Mouse (Mus musculus) large intestine, adult 2 months (tissue): ENCODE measurements around the gene Upf1. TPM values are rescaled to one million over a fixed set of nuclear protein-coding genes. Genes with fewer than 3 reads are reported as not detected.

Experiments
- DNase-seq: peaks from one replicate; pipeline ENCODE4 v3.0.0-alpha.2; 2012; ENCODE audit warnings: low read depth, low spot score
- WGBS: fragments of 180-500 bp; shearing (Covaris S2); methylation state at CpG from one replicate; pipeline ENCODE4 v1.1.7; 2018; 5-methylcytosine and 5-hydroxymethylcytosine counted together
- polyA plus RNA-seq: library from polyadenylated mRNA; depleted of rRNA; stranded (reverse); fragments of >200 nt; gene quantifications from 2 replicates; pipeline ENCODE4 v1.2.3, GENCODE M21; 2012

Upf1 gene
- polyA plus RNA-seq, 1 experiment: 24.5 TPM

DNA sequence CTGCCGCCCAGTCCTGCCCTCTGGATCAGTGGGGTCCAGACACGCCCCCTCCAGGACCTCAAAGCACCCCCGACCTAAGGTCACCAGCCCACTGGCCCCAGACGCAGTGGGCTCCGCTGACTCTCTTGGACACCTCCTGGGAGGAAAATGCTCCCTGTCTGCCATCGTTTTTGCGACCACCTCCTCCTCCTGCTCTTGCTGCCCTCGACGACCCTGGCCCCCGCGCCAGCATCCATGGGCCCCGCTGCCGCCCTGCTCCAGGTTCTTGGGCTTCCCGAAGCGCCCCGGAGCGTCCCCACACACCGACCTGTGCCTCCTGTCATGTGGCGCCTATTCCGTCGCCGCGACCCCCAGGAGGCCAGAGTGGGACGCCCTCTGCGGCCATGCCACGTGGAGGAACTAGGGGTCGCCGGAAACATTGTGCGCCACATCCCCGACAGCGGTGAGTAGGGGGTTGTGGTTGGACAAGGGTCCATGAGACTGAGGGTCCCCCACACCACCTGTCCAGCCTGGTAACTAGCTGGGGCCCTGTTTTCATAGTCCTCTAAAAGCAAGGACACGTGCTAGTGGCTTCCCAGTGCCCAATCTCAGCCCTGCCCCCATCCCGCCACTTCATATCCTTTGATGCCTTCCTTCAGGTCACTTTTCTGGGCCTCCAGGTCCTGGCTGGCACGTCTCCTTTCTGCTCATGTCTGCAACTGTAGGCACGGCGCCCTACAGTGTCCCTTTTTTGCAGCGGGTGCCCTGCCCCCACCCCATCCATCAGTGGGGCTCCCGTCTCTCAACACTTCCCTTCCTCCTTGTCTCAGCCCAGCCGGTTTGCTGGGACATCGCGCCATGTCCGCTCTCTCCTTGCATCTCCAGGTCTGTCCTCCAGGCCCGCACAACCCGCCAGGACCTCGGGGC is 23.0 kb downstream of the Upf1 start:
- DNase-seq: no peak
- 36% methylated on average over 45 of the region's 45 CpGs for WGBS

DNA sequence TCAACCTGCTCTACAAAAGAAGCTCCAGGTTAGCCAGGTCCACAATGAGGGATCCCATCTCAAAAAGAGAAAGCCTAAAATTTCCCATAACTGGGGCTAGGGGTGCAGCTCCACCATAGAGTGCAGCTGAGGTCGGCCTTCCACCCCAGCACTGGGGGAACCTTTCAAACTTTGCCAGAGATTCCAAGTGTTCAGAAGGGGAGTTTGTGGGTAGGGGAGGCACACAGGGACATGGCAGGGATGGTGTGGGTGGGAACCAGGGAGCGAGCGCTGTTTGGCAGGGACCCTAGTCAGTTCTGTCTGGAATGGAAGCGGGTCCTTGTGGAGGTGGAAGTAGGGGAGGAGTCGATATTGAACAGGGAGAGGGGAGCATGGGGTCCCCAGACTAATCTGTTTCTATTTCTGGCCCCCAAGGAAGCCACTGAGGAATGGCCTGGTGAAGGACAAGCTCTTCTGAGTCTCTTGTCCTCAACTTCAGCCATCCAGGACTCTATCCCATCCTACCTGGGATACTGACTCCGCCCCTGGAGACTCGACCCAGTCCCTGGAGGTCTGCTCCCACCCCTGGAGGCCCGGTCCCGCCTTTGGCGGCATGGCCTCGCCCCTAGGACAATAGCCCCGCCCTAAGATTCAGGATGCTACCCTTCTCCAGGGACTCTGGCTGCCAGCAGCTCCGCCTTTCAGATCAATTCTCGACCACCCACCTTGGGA is 23.8 kb downstream of the Upf1 start, which contains the start of gene Gdf1:
Gene Gdf1, plus strand, starts transcription at position 694 of the 711 bp plus-strand sequence.
- no peak for DNase-seq
- 40% methylated on average over 14 of the region's 14 CpGs for WGBS

DNA sequence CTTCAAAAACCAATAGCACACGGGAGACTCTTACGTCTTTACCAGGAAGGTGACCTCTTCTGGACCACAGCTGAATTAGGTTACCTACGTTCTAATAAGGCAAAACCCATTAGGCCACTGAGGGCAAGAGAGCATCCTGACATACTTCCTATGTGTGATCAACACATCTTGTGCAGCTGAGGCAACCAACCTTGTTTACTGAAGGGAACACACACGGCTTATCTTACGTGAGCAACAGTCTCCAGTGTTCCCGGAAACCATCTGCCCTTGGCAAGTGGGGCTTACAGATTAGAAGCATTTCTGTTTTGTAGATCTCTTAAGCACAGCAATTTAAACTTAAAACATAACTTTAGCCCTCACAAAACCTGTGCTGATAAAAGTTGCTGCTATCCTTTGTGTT is 25.6 kb downstream of the Upf1 start:
- no peak for DNase-seq
- WGBS: 88% methylated on average over 6 of the region's 6 CpGs

DNA sequence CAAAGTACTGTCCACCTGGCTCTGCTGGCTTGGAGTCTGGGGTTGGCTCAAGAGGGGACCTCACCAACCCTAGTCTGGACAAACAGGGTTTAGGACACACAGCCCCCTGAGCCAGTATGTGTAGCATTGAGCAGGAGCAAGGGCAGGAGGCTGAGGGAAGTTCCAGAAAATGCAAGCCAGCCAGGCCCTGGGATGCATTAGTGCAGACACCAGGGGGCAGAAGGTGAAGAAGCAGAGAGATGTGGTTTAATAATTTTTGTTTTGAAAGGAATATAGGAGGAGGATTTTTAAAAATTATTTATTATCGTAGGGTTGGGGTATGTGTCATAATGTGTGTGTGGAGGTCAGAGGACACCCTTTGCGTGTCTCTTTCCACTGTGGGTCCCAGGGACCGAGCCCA is 29.4 kb downstream of the Upf1 start:
- 86% methylated on average over 3 of the region's 3 CpGs for WGBS
- DNase-seq: no peak

DNA sequence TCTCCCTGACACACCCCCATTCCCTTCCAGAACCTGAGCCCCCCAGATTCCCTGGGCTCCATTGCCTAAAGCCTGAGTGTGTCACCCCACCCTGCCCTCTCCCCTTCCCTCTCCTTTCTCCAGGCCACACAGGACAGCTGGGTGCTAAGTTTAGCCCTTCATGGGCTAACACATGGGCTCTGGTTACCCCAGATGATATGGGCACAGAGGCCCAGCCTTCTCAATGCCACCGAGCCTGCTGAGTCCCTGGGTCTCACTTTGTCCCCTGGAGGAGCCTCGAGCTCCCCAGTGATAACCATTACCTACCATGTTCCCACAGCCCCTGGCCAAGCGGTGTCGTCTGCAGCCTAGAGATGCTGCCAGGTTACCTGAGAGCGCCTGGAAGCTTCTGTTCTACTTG is 35.2 kb downstream of the Upf1 start:
- WGBS: 78% methylated on average over 5 of the region's 5 CpGs
- DNase-seq: no peak

DNA sequence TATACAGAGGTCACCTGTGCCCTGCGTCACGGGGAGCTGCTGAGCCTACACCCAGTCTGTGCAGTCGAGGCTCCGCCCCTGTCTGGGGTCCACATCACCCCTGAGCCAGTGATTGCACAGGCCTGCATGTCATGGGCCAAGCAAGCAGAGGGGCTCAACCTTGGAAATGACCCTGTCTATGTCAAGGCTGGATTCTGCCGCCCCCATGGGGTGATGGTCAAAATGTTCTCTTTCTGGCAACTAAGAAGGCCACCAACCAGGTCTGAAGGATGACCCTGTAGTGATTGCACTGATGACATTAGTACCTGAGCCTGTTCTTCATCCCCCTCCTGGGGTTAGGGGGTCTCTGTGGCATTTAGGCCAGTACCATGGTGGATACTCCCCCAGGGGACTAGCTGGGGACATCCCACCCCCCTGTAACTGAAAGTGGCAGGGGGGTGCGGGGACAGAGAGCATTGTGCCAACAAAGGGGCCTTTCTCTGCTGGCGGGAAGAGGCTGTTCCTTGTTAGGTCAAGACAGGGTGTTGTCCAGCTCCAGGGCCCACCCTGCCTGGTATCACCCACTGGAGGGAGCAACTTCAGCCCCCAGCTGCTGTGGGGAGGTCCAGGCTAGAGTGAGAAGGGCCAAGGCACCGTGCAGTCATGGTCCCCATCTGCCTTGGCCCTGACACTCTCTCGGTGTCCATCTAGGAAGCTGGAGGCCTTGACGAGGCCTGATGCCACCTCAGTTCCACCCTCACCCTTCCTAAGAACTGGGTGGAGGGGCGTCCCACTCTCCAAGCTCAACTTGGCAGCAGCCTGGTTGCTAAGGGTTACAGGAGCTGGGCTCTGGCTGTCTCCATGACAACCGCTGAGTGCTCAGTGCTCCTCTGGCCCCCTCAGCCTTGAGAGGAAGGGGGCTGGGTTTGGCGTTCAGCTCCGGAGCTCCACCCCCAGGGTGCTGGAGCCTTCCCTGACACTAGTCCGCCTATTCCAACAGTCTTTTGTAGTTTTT is 36.3 kb downstream of the Upf1 start:
- 25% methylated on average over 15 of the region's 15 CpGs for WGBS
- no peak for DNase-seq

DNA sequence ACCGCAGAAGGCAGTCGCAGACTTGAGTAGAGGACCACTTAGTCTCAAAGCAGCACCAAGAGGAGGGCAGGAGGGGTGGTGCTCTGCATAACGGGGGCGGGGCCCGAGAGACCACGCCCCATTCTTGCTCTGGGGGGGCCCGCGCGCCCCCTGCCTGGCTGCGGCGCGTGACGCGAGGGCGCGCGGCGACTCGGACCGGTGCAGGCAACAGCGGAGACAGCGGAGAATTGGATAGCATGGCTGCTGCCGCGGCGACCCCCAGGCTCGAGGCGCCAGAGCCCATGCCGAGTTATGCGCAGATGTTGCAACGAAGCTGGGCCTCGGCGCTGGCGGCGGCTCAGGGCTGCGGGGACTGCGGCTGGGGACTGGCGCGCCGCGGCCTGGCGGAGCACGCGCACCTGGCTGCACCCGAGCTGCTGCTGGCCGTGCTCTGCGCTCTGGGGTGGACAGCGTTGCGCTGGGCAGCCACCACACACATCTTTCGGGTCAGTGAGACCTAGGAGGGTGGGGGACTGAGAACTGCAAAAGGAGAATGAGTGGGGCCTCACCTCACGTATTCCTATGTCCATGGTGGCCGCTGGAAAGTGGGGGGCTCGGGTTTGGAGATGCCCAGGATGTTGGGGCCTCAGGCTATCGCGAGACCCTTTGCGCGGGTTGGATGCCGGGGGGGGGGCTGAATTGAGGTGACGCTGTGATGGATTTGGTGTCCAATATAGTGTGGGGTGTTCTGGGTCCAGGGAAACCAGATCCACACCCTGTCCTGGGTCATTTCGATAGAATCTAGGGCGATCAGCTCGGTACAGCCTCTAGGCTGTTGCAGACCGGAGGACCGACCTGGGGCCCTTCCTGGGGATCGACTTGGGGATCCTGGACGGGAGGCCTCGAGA is 37.2 kb downstream of the Upf1 start, which contains the start of gene Cers1:
Gene Cers1, plus strand, starts transcription at position 152 of the 887 bp plus-strand sequence.
- 4% methylated on average over 66 of the region's 66 CpGs for WGBS
- DNase-seq: no peak

DNA sequence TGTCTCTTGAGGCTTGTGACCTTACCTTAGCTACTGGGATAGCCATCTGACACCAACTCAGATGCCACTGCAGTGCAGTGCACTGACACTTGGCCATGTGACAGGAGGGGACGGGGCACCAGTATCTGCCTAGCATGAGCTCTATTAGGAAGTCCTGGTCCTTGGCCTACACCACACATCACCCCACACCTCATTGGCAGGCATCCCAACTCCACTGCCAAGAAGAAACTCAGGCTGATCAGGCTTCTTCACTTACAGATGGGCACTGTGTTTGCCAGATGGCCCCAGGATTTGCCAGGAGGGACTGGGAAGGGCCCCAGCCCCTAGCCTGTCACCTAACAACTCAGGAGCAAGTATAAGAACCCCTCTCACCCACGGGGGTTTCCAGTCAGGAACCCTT is 39.7 kb downstream of the Upf1 start:
- DNase-seq: no peak
- WGBS: 66% methylated on average over 2 of the region's 2 CpGs

DNA sequence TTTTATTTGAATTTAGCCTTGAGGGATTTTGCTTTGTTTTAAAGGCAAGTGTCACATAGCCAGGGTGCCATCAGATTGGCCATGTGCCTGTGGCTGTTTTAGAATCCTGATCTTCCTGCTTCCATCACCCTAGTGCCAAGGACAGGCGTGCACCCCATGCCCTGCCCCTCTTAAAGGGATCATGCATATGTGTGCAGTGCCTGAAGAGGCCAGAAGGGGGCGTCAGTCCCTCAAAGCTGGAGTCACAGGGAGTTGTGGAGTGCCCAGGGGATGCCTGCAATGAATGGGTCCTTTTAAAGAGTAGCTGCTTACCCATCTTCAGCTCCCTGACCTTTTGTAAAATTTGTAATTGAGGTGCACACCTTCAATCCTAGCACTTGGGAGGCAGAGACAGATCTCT is 43.8 kb downstream of the Upf1 start:
- WGBS: 27% methylated on average over 2 of the region's 2 CpGs
- no peak for DNase-seq

DNA sequence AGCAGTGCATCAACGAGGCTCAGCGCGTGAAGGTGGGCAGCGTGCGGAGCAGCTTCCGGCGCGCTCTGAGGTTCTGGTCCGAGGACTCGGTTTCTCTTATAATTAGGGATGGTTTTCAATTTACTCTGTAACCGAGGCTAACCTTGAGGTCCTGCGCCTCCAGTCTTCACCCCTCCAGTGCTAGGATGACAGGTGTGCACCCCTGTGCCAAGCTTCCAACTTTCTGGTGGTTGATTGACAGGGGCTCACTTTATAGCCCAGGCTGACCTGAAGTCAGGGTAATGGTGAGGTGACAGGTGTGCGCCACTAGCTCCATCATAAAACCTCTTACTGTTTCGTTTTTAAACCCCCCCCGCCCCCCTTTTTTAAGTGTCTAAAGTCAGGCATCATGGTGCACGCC is 50.2 kb downstream of the Upf1 start:
- DNase-seq: no peak
- WGBS: under 1% methylated on average over 16 of the region's 16 CpGs

DNA sequence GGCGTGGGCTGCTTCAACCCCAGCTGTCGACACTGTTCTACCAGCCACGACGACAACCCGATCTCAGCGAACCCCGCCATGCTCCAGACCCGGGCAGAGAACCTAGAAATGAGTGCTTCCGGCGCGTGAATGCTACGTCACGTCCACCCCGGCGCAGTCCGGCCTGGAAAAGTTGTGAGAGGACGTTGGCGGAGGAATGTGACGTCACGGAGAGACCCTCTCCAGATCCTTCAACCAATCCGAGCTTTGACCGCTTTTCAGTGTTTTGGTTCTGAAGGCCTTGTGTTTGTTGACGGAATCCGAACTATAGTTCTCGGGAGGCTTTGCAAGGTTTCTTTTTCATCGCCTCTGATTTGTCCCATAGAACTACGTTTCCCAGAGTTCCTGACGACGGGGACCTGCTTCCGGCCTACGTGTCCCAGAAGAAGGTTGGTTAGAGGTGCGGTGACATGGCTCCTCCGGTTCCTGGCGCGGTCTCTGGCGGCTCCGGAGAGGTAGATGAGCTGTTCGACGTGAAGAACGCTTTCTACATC is 50.7 kb downstream of the Upf1 start, which contains the start of the genes Ddx49 and Cope:
Gene Ddx49, minus strand, starts transcription at position 132 of the 533 bp plus-strand sequence.
Gene Cope, plus strand, starts transcription at position 161 of the 533 bp plus-strand sequence.
- WGBS: under 1% methylated on average over 40 of the region's 40 CpGs
- DNase-seq: peak; percentile 57

DNA sequence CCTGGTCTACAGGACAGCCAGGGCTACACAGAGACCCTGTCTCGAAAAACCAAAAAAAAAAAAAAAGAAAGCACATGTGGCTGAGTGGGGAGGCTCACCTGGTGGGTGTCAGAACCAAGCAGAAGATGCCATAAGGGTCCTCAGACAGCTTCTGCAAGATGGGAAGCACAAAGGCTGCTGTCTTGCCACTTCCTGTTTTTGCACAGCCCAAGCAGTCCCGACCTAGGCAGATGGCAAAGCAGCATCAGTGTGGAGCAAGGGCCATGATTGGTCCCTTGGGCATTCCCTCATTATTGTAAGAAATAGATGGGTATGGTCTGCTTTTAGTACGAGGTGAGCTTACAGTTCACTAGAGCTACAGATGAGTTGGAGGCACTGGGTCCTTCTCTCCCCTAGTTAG is 52.2 kb downstream of the Upf1 start:
- DNase-seq: no peak
- 70% methylated on average over 3 of the region's 3 CpGs for WGBS

DNA sequence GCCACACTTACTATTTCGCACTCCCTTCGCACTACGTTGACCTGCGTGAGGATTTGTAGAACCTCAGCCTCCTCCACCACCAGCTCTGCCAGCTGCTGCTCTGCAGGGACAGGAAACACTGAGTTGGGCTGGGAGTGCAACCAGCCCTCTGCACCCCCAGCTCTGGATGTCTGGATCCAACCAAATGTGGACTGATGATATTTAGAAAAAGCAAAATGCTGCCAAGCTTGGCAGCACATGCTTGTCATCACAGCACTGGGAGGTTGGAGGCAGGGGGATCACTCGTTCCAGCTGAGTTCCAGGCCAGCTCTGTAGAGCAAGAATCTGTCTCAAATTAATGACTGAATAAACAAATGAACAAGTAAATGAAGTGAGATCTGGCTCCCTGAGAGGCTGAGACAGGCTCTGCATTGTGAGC is 59.1 kb downstream of the Upf1 start:
- WGBS: 65% methylated on average over 5 of the region's 5 CpGs
- DNase-seq: no peak

DNA sequence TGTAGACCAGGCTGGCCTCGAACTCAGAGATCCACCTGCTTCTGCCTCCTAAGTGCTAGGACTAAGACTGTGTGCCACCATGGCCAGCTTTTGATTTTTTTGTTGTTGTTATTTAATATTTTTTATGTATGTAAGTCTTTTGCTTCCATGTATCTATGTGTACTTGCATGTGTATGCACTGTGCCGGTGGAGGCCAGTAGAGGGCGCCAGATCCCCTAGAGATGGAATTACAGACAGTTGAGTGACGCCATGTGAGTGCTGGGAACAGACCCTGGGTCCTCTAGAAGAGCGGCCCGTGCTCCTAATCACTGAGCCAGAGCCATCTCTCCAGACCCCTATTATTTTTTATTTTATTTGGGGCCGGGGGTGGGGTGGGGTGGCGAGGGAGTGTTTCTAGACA is 66.3 kb downstream of the Upf1 start:
- WGBS: 92% methylated on average over 8 of the region's 8 CpGs
- no peak for DNase-seq

DNA sequence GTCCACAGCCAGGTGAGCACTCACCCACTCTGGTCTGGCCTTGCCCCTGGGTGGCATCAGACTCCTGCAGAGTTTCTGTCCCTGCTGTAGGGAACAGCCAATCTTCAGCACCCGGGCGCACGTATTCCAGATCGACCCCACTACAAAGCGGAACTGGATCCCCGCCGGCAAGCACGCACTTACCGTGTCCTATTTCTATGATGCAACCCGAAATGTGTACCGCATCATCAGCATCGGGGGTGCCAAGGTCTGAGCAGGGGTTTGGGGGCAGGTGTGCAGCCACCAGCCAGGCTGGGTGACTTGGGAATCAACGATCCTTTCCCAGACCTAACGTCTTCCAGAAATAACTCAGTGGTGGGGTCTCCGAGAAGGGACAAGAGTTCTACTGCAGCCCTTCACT is 67.8 kb downstream of the Upf1 start:
- no peak for DNase-seq
- 96% methylated on average over 15 of the region's 15 CpGs for WGBS

DNA sequence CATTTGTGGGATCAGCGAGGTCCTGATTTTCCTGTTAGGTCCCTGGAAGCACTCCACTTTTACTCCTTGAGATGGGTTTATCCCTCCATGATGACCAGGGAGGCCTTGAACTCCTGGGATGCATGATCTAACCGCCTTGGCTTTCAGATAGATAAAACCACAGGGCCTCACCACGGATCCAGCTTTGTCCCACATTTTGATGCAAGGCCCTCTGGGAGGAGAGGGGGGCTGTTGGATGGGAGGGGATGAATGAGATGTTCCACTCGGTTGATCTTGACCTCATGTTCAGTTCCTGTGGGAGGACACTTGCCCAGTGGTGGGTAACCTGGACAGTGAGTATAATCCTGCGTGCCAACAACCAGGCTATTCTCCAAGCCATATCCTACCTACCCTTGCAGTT is 68.7 kb downstream of the Upf1 start:
- 80% methylated on average over 5 of the region's 5 CpGs for WGBS
- no peak for DNase-seq

DNA sequence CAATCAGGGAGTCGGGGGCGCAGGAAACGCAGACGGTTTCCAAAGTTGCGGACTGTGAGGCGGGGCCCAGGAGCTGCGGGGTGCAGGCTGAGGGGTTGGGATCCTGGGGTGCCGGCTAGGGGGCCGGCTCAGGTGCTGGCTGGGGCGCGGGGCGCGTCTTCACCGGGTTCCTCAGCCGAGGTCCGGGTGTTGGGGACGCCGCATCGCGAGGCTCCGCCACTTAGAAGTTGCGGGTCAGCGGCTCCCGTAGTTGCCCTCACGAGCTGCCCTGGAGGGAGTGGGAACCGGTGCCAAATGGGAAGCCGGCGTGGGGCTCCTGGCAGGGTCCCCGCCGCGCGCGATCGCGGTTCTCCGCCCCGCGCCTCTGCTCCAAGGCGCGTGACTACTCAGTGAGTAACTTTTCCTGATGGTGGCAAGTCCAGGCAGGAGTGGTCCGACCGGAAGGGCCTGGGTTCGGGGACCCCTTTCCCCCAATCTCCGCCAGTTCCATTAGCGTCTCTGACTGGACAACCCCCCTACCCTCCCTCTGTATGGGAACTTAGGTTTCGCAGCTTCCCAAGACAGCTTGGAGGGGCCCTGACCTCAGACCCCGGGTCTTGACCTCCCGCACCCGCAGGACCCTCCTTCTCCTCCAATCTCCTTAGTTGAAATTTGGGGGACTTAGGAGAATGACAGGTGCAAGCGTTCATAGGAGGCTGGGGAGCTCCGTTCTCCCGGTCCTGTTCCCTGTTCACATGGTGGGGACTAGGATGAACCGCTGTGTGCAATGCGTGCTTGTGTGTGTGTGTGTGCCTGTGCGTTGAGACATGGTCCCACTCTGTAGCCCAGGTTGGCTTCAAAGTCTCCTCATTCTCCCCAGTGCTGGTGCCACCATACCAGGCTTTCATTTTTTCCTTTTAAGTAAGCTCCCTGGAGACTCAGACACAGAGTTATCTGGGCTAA is 69.7 kb downstream of the Upf1 start:
- DNase-seq: no peak
- 2% methylated on average over 53 of the region's 55 CpGs for WGBS
